Mouse (Mus musculus): ENCODE results near the gene Atp13a2.

GRCm38 (mm10) chr4:140945571-140945970 is 41.1 kb upstream of the Atp13a2 start:
- no peak for TF ChIP-seq EP300 (IDR thresholded peaks at IDR 0.05; ENCODE audit: low read depth in 1 of 2, low read length in 2 of 2)
- TF ChIP-seq BHLHE40 (IDR thresholded peaks at IDR 0.05; ENCODE audit: borderline replicate concordance, low read depth, low read length): no peak
- TF ChIP-seq CTCF (IDR thresholded peaks at IDR 0.05 in 2 of 3, conservative IDR thresholded peaks at IDR 0.05 in 1 of 3; ENCODE audit: control insufficient read depth in 1 of 3, insufficient read depth in 1 of 3, low read depth in 2 of 3, low read length in 3 of 3, poor library complexity in 1 of 3, severe bottlenecking in 1 of 3): no peak
- no peak for TF ChIP-seq HCFC1 (IDR thresholded peaks at IDR 0.05; ENCODE audit: low read depth, low read length)
- no peak for TF ChIP-seq USF1 (IDR thresholded peaks at IDR 0.05; ENCODE audit: low read depth, low read length)
- no peak for TF ChIP-seq POLR2A (IDR thresholded peaks at IDR 0.05; ENCODE audit: control insufficient read depth in 1 of 2, insufficient read depth in 1 of 2, low read depth in 1 of 2, low read length in 2 of 2, poor library complexity in 1 of 2)

Data from MEL (cell line).